Mouse (Mus musculus) CH12.LX (cell line): ENCODE measurements around the gene Ucp2. TPM values are rescaled to one million over a fixed set of nuclear protein-coding genes. Genes with fewer than 3 reads are reported as not detected.

Experiments used
- DNase-seq: peaks from one replicate; pipeline ENCODE4 v3.0.0-alpha.2; 2013; ENCODE audit errors: extremely low read depth
- H3K27ac ChIP-seq: 2 replicates; pipeline ENCODE4 v1.5.1; 2012; ENCODE audit warnings: low read depth, mild to moderate bottlenecking, control low read depth, moderate library complexity; ENCODE audit not compliant: insufficient read depth
- H3K27me3 ChIP-seq: replicated peaks from 2 replicates; pipeline ENCODE3; 2012; ENCODE audit warnings: inconsistent platforms
- H3K36me3 ChIP-seq, 2 experiments: replicated peaks in 1 of 2; 2 replicates each; pipeline versions ENCODE3 to v1.6.1; 2012; ENCODE audit warnings: inconsistent platforms in 1 of 2, low read length in 1 of 2, mild to moderate bottlenecking in 1 of 2, mixed read lengths in 1 of 2, moderate library complexity in 1 of 2; ENCODE audit not compliant: control insufficient read depth in 1 of 2, insufficient read depth in 1 of 2
- H3K4me1 ChIP-seq, 2 experiments: 2 replicates each; pipeline ENCODE4 v1.6.1; 2012; ENCODE audit warnings: inconsistent platforms in 1 of 2, moderate library complexity in 1 of 2; ENCODE audit not compliant: insufficient read depth in 2 of 2, control insufficient read depth in 1 of 2
- H3K4me2 ChIP-seq: 2 replicates; pipeline ENCODE4 v1.6.1; 2012; ENCODE audit warnings: low read depth, mild to moderate bottlenecking, control low read depth; ENCODE audit not compliant: poor library complexity, insufficient read depth, severe bottlenecking
- H3K4me3 ChIP-seq, 3 experiments: fragments of 150-350 bp in 1 of 3; sonication (generic) in 1 of 3; replicated peaks in 1 of 3; 2 replicates each; pipeline versions ENCODE3 to v1.5.1; 2011 to 2012; ENCODE audit warnings: low read depth in 2 of 3, low read length in 2 of 3, mild to moderate bottlenecking in 2 of 3, moderate library complexity in 2 of 3, control low read depth in 1 of 3, improper control_type of control experiment in 1 of 3, inconsistent platforms in 1 of 3, mixed read lengths in 1 of 3; ENCODE audit not compliant: poor library complexity in 1 of 3
- H3K79me2 ChIP-seq: replicated peaks from 2 replicates; pipeline ENCODE4 v1.6.1; 2012; ENCODE audit warnings: mild to moderate bottlenecking, moderate library complexity; ENCODE audit not compliant: control insufficient read depth, poor library complexity, insufficient read depth, severe bottlenecking; ENCODE audit errors: extremely low read depth
- H3K9ac ChIP-seq: 2 replicates; pipeline ENCODE4 v1.6.1; 2012; ENCODE audit warnings: low read depth, mild to moderate bottlenecking, control low read depth, moderate library complexity; ENCODE audit not compliant: insufficient read depth
- H3K9me3 ChIP-seq: replicated peaks from 2 replicates; pipeline ENCODE3; 2012; ENCODE audit warnings: low read length, inconsistent platforms, mixed read lengths
- BHLHE40 ChIP-seq: IDR thresholded peaks from 2 replicates; pipeline ENCODE4 v1.6.1; 2011; ENCODE audit warnings: mild to moderate bottlenecking, low read depth, low read length, improper control_type of control experiment
- CHD1 ChIP-seq: IDR thresholded peaks from 2 replicates; pipeline ENCODE4 v1.6.1; 2012; ENCODE audit warnings: low read depth, low read length, improper control_type of control experiment, inconsistent platforms
- CHD2 ChIP-seq: IDR thresholded peaks from 2 replicates; pipeline ENCODE4 v1.6.1; 2011; ENCODE audit warnings: low read length, improper control_type of control experiment
- CTCF ChIP-seq, 2 experiments: IDR thresholded peaks in 1 of 2; conservative IDR thresholded peaks in 1 of 2; 2 replicates each; pipeline ENCODE4 v1.5.1; 2011 to 2012; ENCODE audit warnings: low read depth in 2 of 2, low read length in 2 of 2, improper control_type of control experiment in 1 of 2, inconsistent platforms in 1 of 2, mild to moderate bottlenecking in 1 of 2, moderate library complexity in 1 of 2
- E2F4 ChIP-seq: IDR thresholded peaks from 2 replicates; pipeline ENCODE4 v1.6.1; 2011; ENCODE audit warnings: low read depth, low read length, improper control_type of control experiment; ENCODE audit not compliant: insufficient replicate concordance
- ELF1 ChIP-seq: IDR thresholded peaks from 2 replicates; pipeline ENCODE4 v1.6.1; 2014; ENCODE audit warnings: low read depth, mild to moderate bottlenecking, inconsistent platforms, low read length, improper control_type of control experiment
- EP300 ChIP-seq: IDR thresholded peaks from 2 replicates; pipeline ENCODE4 v1.6.1; 2011; ENCODE audit warnings: low read length, improper control_type of control experiment
- ETS1 ChIP-seq: conservative IDR thresholded peaks from 2 replicates; pipeline ENCODE4 v1.6.1; 2012; ENCODE audit warnings: low read depth, mild to moderate bottlenecking, inconsistent platforms, low read length, improper control_type of control experiment, moderate library complexity
- GABPA ChIP-seq: IDR thresholded peaks from 2 replicates; pipeline ENCODE4 v1.6.1; 2012; ENCODE audit warnings: low read depth, low read length, improper control_type of control experiment, inconsistent platforms; ENCODE audit not compliant: insufficient replicate concordance
- HCFC1 ChIP-seq: IDR thresholded peaks from 2 replicates; pipeline ENCODE4 v1.6.1; 2012; ENCODE audit warnings: low read depth, mild to moderate bottlenecking, inconsistent platforms, low read length, improper control_type of control experiment
- IRF4 ChIP-seq: IDR thresholded peaks from 2 replicates; pipeline ENCODE4 v1.6.1; 2014; ENCODE audit warnings: low read depth, mild to moderate bottlenecking, inconsistent platforms, low read length, improper control_type of control experiment
- JUN ChIP-seq: IDR thresholded peaks from 2 replicates; pipeline ENCODE4 v1.6.1; 2011; ENCODE audit warnings: low read depth, mild to moderate bottlenecking, low read length, improper control_type of control experiment, moderate library complexity; ENCODE audit not compliant: insufficient read depth
- JUND ChIP-seq: conservative IDR thresholded peaks from 2 replicates; pipeline ENCODE4 v1.6.1; 2011; ENCODE audit warnings: low read depth, low read length, improper control_type of control experiment
- KAT2A ChIP-seq: IDR thresholded peaks from 2 replicates; pipeline ENCODE4 v1.6.1; 2012; ENCODE audit warnings: low read length, improper control_type of control experiment, inconsistent platforms; ENCODE audit not compliant: insufficient replicate concordance
- MAFK ChIP-seq: IDR thresholded peaks from 2 replicates; pipeline ENCODE4 v1.6.1; 2011; ENCODE audit warnings: low read length, improper control_type of control experiment; ENCODE audit not compliant: insufficient replicate concordance
- MAX ChIP-seq: IDR thresholded peaks from 2 replicates; pipeline ENCODE4 v1.6.1; 2011; ENCODE audit warnings: low read length, improper control_type of control experiment
- MAZ ChIP-seq: IDR thresholded peaks from 2 replicates; pipeline ENCODE4 v1.6.1; 2012; ENCODE audit warnings: low read depth, mild to moderate bottlenecking, inconsistent platforms, low read length, improper control_type of control experiment, moderate library complexity
- MEF2A ChIP-seq: IDR thresholded peaks from 2 replicates; pipeline ENCODE4 v1.6.1; 2014; ENCODE audit warnings: low read depth, mild to moderate bottlenecking, inconsistent platforms, low read length, improper control_type of control experiment, borderline replicate concordance
- MXI1 ChIP-seq: IDR thresholded peaks from 2 replicates; pipeline ENCODE4 v1.6.1; 2011; ENCODE audit warnings: mild to moderate bottlenecking, low read depth, low read length, improper control_type of control experiment
- MYC ChIP-seq: IDR thresholded peaks from 2 replicates; pipeline ENCODE4 v1.6.1; 2011; ENCODE audit warnings: low read depth, mild to moderate bottlenecking, improper control_type of control experiment, low read length
- NELFE ChIP-seq: IDR thresholded peaks from 2 replicates; pipeline ENCODE4 v1.6.1; 2011; ENCODE audit warnings: low read depth, low read length, improper control_type of control experiment
- NRF1 ChIP-seq: IDR thresholded peaks from 2 replicates; pipeline ENCODE4 v1.6.1; 2014; ENCODE audit warnings: low read depth, mild to moderate bottlenecking, inconsistent platforms, low read length, improper control_type of control experiment, moderate library complexity
- PAX5 ChIP-seq: IDR thresholded peaks from 2 replicates; pipeline ENCODE4 v1.6.1; 2012; ENCODE audit warnings: low read length, inconsistent platforms, mixed read lengths
- POLR2A ChIP-seq: IDR thresholded peaks from 2 replicates; pipeline ENCODE4 v1.6.1; 2011; ENCODE audit warnings: low read depth, mild to moderate bottlenecking, improper control_type of control experiment, low read length
- POLR2AphosphoS2 ChIP-seq: IDR thresholded peaks from 2 replicates; pipeline ENCODE4 v1.6.1; 2011; ENCODE audit warnings: low read depth, low read length, improper control_type of control experiment
- RAD21 ChIP-seq: IDR thresholded peaks from 2 replicates; pipeline ENCODE4 v1.6.1; 2011; ENCODE audit warnings: low read depth, mild to moderate bottlenecking, low read length, improper control_type of control experiment, moderate library complexity
- RCOR1 ChIP-seq: conservative IDR thresholded peaks from 2 replicates; pipeline ENCODE4 v1.6.1; 2012; ENCODE audit warnings: low read depth, mild to moderate bottlenecking, inconsistent platforms, low read length, improper control_type of control experiment
- SIN3A ChIP-seq: IDR thresholded peaks from 2 replicates; pipeline ENCODE4 v1.6.1; 2012; ENCODE audit warnings: low read length, improper control_type of control experiment, inconsistent platforms
- SMC3 ChIP-seq: IDR thresholded peaks from 2 replicates; pipeline ENCODE4 v1.6.1; 2011; ENCODE audit warnings: low read depth, low read length, improper control_type of control experiment
- TBP ChIP-seq: conservative IDR thresholded peaks from 2 replicates; pipeline ENCODE4 v1.6.1; 2011; ENCODE audit warnings: low read depth, low read length, improper control_type of control experiment
- TCF12 ChIP-seq: IDR thresholded peaks from 2 replicates; pipeline ENCODE4 v1.6.1; 2014; ENCODE audit warnings: low read depth, mild to moderate bottlenecking, inconsistent platforms, low read length, improper control_type of control experiment
- UBTF ChIP-seq: IDR thresholded peaks from 2 replicates; pipeline ENCODE4 v1.6.1; 2012; ENCODE audit warnings: low read depth, mild to moderate bottlenecking, inconsistent platforms, low read length, improper control_type of control experiment, moderate library complexity
- USF1 ChIP-seq: IDR thresholded peaks from 2 replicates; pipeline ENCODE4 v1.6.1; 2014; ENCODE audit warnings: low read depth, mild to moderate bottlenecking, inconsistent platforms, low read length, improper control_type of control experiment
- USF2 ChIP-seq: conservative IDR thresholded peaks from 2 replicates; pipeline ENCODE4 v1.6.1; 2011; ENCODE audit warnings: low read depth, low read length, improper control_type of control experiment
- ZC3H11A ChIP-seq: IDR thresholded peaks from 2 replicates; pipeline ENCODE4 v1.6.1; 2012; ENCODE audit warnings: low read depth, mild to moderate bottlenecking, inconsistent platforms, low read length, improper control_type of control experiment
- ZKSCAN1 ChIP-seq: IDR thresholded peaks from 2 replicates; pipeline ENCODE4 v1.6.1; 2012; ENCODE audit warnings: low read depth, inconsistent platforms, low read length, improper control_type of control experiment, borderline replicate concordance
- ZMIZ1 ChIP-seq: IDR thresholded peaks from 2 replicates; pipeline ENCODE4 v1.6.1; 2012; ENCODE audit warnings: low read depth, mild to moderate bottlenecking, inconsistent platforms, low read length, improper control_type of control experiment
- ZNF384 ChIP-seq: IDR thresholded peaks from 2 replicates; pipeline ENCODE4 v1.6.1; 2012; ENCODE audit warnings: low read depth, low read length, improper control_type of control experiment, inconsistent platforms
- dilution Hi-C: fragments of 300-500 bp; cut with MboI; formaldehyde crosslinking; loops from 2 replicates; pipeline ENCODE4 v1.14.3; 2020; ENCODE audit warnings: low sequenced_read_pairs; ENCODE audit not compliant: extremely low pct_unique_long_range_greater_than_20kb, extremely low pct_ligation_motif_present
- in situ Hi-C: fragments of 300-500 bp; cut with MboI; formaldehyde crosslinking; loops from 3 replicates; pipeline ENCODE4 v1.14.3; 2019; ENCODE audit warnings: low sequenced_read_pairs, low pct_ligation_motif_present, low pct_unique_long_range_greater_than_20kb, mixed read lengths
- polyA plus RNA-seq: library from polyadenylated mRNA; unstranded; fragments of >175 nt; gene quantifications from 2 replicates; pipeline ENCODE4 v1.2.1, GENCODE M21; 2012; ENCODE audit warnings: low read depth; ENCODE audit not compliant: insufficient read length
- total RNA-seq, 2 experiments: library from RNA; depleted of rRNA; stranded (reverse); fragments of 300-350 nt in 1 of 2; fragments of >200 nt in 1 of 2; gene quantifications; 2 replicates each; pipeline ENCODE4 v1.2.3; 2012 to 2014

The Ucp2 gene
- total and polyA plus RNA-seq, 3 experiments, result 131 to 635 (median 131) TPM

- in situ Hi-C loops (no loop called here), dilution Hi-C loops (no loop called here)
- H3K9ac ChIP-seq, result peak overlapping the region; percentile 75
- peak overlapping the region; percentile 75 to 93 (median 86) for H3K4me3 ChIP-seq
- peak overlapping the region; percentile 61 for H3K4me2 ChIP-seq
- DNase-seq, result peak; percentile 96
- H3K9me3 ChIP-seq, result no peaks in the 10 kb centered on the region
- peak overlapping the region; percentile 91 for H3K27ac ChIP-seq
- no peaks in the 10 kb centered on the region for H3K27me3 ChIP-seq
- H3K79me2 ChIP-seq, result peaks cover 25% of the 10 kb centered on the region
- peaks cover 42 to 61% of the 10 kb centered on the region in 2 experiments for H3K36me3 ChIP-seq
- H3K4me1 ChIP-seq, result peaks cover 12 to 55% of the 10 kb centered on the region in 2 experiments
- TF ChIP-seq MEF2A (no peak; the same call in 1 of the 2 replicates), GABPA (no peak), KAT2A (0 out of 2 replicates have a peak, but pooled peaks have one; percentile 8), MAX (no peak), ZKSCAN1 (no peak), USF1 (no peak), BHLHE40 (0 out of 2 replicates have a peak, but pooled peaks have one; percentile 45), EP300 (peak; percentile 53; the same call in 1 of the 2 replicates), NELFE (no peak), ELF1 (peak; percentile 50; the same call in 1 of the 2 replicates), PAX5 (no peak), JUN (no peak), SMC3 (no peak; the same call in 1 of the 2 replicates), HCFC1 (no peak; the same call in 1 of the 2 replicates), POLR2AphosphoS2 (no peak), MYC (no peak), POLR2A (0 out of 2 replicates have a peak, but pooled peaks have one; percentile 21), ZNF384 (no peak), TCF12 (peak; percentile 9; the same call in 1 of the 2 replicates), CHD2 (peak; percentile 92; the same call in 1 of the 2 replicates), SIN3A (peak; percentile 78), RCOR1 (no peak), MAFK (no peak), E2F4 (no peak), MAZ (peak; percentile 62; the same call in 1 of the 2 replicates), USF2 (no peak), NRF1 (no peak), MXI1 (no peak), RAD21 (no peak), TBP (no peak), UBTF (no peak), IRF4 (peak; percentile 60), ETS1 (0 out of 2 replicates have a peak, but pooled peaks have one; percentile 10), ZMIZ1 (0 out of 2 replicates have a peak, but pooled peaks have one; percentile 10), JUND (no peak), ZC3H11A (no peak), CHD1 (no peak), CTCF (conservative IDR thresholded peaks at IDR 0.05 in 1 of 2, IDR thresholded peaks at IDR 0.05 in 1 of 2; ENCODE audit: low read depth in 2 of 2, low read length in 2 of 2) (no peak)
- TF ChIP-seq, all 38 proteins: peak for 12
These were observed 2.6 kb downstream of the Ucp2 start for GRCm38 (mm10) chr7:100495581-100496251.
